Comparison of ENCODE assay signal across 8 mouse cellular contexts in the genomic region with DNA sequence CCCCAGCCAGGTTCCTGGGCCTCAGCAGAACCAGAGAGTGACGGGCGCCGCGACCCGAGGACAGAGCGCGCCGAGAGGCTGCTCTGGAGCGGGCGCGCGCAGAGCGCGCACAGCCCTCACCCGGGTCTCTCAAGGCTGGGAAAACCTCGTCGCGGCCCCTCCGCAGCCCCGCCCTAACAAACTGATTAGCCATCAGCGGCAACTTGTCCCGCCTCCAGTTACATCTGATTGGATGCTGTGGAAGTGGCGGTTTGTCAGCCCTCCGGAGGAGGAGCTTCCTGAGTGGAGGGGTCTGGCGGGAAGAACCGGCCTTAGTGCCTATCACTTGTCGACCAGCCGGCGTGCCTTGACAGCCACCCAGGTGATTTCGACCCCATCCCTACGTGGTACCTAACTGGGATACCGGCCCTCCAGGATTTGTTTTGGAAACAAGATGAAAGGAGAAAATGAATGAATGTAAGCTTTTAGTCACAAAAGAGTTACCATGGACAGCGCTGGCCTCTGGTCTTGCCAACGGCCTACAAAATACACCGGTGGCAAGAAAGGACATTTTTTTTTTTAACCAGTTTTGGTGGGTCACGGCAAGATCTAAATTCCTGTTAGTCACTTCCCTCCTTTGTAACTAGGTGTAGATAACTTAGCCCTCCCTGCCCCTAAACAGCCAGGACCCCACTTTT. TPM values are rescaled to one million over a fixed set of nuclear protein-coding genes. Genes with fewer than 3 reads are reported as not detected.
DNase-seq lines count a peak whose midpoint lies in the region; ATAC-seq lines count a peak whose summit lies in the region.

A gene (minus strand): TSS at position 148 of the 677 bp plus-strand sequence.

- 3% methylated on average over 36 of the region's 36 CpGs for WGBS in intestine, embryonic 16.5 days
- WGBS in midbrain, embryonic 10.5 days, result 6% methylated on average over 36 of the region's 36 CpGs

- no peaks in the 10 kb centered on the region for H3K9me3 ChIP-seq in intestine, embryonic 16.5 days (ENCODE audit: control insufficient read depth, low read length)
- H3K9me3 ChIP-seq in midbrain, embryonic 10.5 days (replicated peaks), result no peaks in the 10 kb centered on the region

- peak within 1 kb of the TSS; percentile 99 for H3K4me2 ChIP-seq in intestine, embryonic 16.5 days (ENCODE audit: low read depth, low read length)

- DNase-seq in adrenal gland, postnatal 10 days, result peak; percentile 96
- DNase-seq in embryo, embryonic 9.5 days (ENCODE audit: extremely low spot score), result peak; percentile 97
- DNase-seq in gastrocnemius, postnatal 4 days (ENCODE audit: low spot score in 2 of 2), result peak; percentile 87 to 96
- DNase-seq in left cerebral cortex, postnatal 36 days (ENCODE audit: low spot score in 2 of 2), result peak; percentile 91 to 94
- peak; percentile 95 for DNase-seq in midbrain, embryonic 10.5 days (ENCODE audit: low spot score)
- peak; percentile 92 to 93 for DNase-seq in right cerebral cortex, postnatal 36 days (ENCODE audit: low spot score in 2 of 2)
- peak; percentile 90 to 93 for DNase-seq in urinary bladder, postnatal 4 days (ENCODE audit: low spot score in 2 of 2)

- H3K36me3 ChIP-seq in intestine, embryonic 16.5 days (ENCODE audit: control insufficient read depth, insufficient read depth, low read length), result peaks cover 9% of the 10 kb centered on the region; the same call in 1 of the 2 replicates
- peaks cover 59% of the 10 kb centered on the region for H3K36me3 ChIP-seq in midbrain, embryonic 10.5 days

- ATAC-seq in intestine, embryonic 16.5 days, result peak; percentile 98

- intact Hi-C loops in left cerebral cortex, postnatal 36 days (cut with DNase I), result no loop called here

- H3K4me3 ChIP-seq in intestine, embryonic 16.5 days (ENCODE audit: low read length), result peak within 1 kb of the TSS; percentile 72
- H3K4me3 ChIP-seq in midbrain, embryonic 10.5 days, result peak within 1 kb of the TSS; percentile 69

- no peak within 1 kb of the TSS for H3K27ac ChIP-seq in intestine, embryonic 16.5 days (ENCODE audit: low read length)
- peak within 1 kb of the TSS; percentile 93 for H3K27ac ChIP-seq in midbrain, embryonic 10.5 days (replicated peaks)

- H3K4me1 ChIP-seq in intestine, embryonic 16.5 days (ENCODE audit: control insufficient read depth, insufficient read depth, low read length), result peaks cover 11% of the 10 kb centered on the region; the same call in 1 of the 2 replicates
- peaks cover 32% of the 10 kb centered on the region for H3K4me1 ChIP-seq in midbrain, embryonic 10.5 days

- no peaks in the 10 kb centered on the region for H3K27me3 ChIP-seq in intestine, embryonic 16.5 days (replicated peaks; ENCODE audit: control insufficient read depth, insufficient read depth, low read length)
- no peaks in the 10 kb centered on the region for H3K27me3 ChIP-seq in midbrain, embryonic 10.5 days (ENCODE audit: low read depth, poor library complexity, severe bottlenecking)

- peak within 1 kb of the TSS; percentile 84 for H3K9ac ChIP-seq in intestine, embryonic 16.5 days (ENCODE audit: low read depth, low read length)

RNA-seq across cellular contexts. Expression of the gene that starts here (rescaled TPM):
- total RNA-seq in adrenal gland, postnatal 10 days (2021), result 1 to 10 TPM; 1.6 to 1.9 TPM
- total RNA-seq in gastrocnemius, postnatal 4 days (2021), result 1 to 10 TPM; 1.5 to 2.6 TPM
- polyA plus RNA-seq in intestine, embryonic 16.5 days (2015; fragmentation: Nextera tagmentation; extraction: Ambion mirVana), result 1.5 and 1.7 TPM in 2 replicates
- 1 to 10 TPM; 4.3 to 4.5 TPM for total RNA-seq in left cerebral cortex, postnatal 36 days (2021)
- polyA plus RNA-seq in midbrain, embryonic 10.5 days (2016; fragmentation: Nextera tagmentation; extraction: Ambion mirVana), result 9.5 and 10.8 TPM in 2 replicates
